Mouse (Mus musculus): Measurements from ENCODE around the gene Erc1.

GRCm38 (mm10) chr6:119657418-119658178 is 190.4 kb downstream of the Erc1 start:
- TF ChIP-seq EP300 (IDR thresholded peaks at IDR 0.05; ENCODE audit: low read depth) (no peak), CTCF (IDR thresholded peaks at IDR 0.05; ENCODE audit: low read depth) (no peak)

Data from liver, postnatal 0 days (tissue).